Mouse (Mus musculus) G1E (cell line): ENCODE measurements around the gene Shb. TPM values are rescaled to one million over a fixed set of nuclear protein-coding genes. Genes with fewer than 3 reads are reported as not detected.

Experiments used
- ATAC-seq: 2 replicates; pipeline ENCODE4 v1.8.0; 2016; ENCODE audit warnings: mild to moderate bottlenecking; ENCODE audit not compliant: insufficient number of reproducible peaks, poor library complexity, low FRiP score, severe bottlenecking; ENCODE audit errors: extremely low read depth
- DNase-seq: peaks from one replicate; pipeline ENCODE4 v3.0.0; 2012; ENCODE audit warnings: low spot score
- H3K27me3 ChIP-seq: 2 replicates; pipeline ENCODE4 v1.6.1; 2012; ENCODE audit warnings: mild to moderate bottlenecking, low read length, inconsistent platforms; ENCODE audit not compliant: insufficient read depth
- H3K36me3 ChIP-seq: replicated peaks from 2 replicates; pipeline ENCODE3; 2012; ENCODE audit warnings: mild to moderate bottlenecking, inconsistent platforms
- H3K4me1 ChIP-seq: 2 replicates; pipeline ENCODE4 v1.6.1; 2012; ENCODE audit warnings: low read depth, low read length, inconsistent platforms, mixed read lengths; ENCODE audit not compliant: insufficient read depth
- H3K4me3 ChIP-seq: 2 replicates; pipeline ENCODE4 v1.5.1; 2012; ENCODE audit warnings: low read depth, mild to moderate bottlenecking, inconsistent platforms, low read length, moderate library complexity, mixed read lengths
- H3K9me3 ChIP-seq: replicated peaks from 2 replicates; pipeline ENCODE4 v1.6.1; 2012; ENCODE audit warnings: inconsistent platforms
- CTCF ChIP-seq: IDR thresholded peaks from 2 replicates; pipeline ENCODE4 v1.5.1; 2012; ENCODE audit warnings: low read depth, low read length, inconsistent platforms, mixed read lengths
- GATA1 ChIP-seq: IDR thresholded peaks from 2 replicates; pipeline ENCODE4 v1.6.1; 2012; ENCODE audit warnings: borderline replicate concordance, low read length, inconsistent platforms, mixed read lengths
- GATA2 ChIP-seq: IDR thresholded peaks from 2 replicates; pipeline ENCODE4 v1.6.1; 2012; ENCODE audit warnings: low read depth, low read length, inconsistent platforms, borderline replicate concordance
- POLR2AphosphoS5 ChIP-seq: IDR thresholded peaks from 2 replicates; pipeline ENCODE4 v1.6.1; 2012; ENCODE audit warnings: low read depth, low read length, inconsistent platforms; ENCODE audit not compliant: insufficient replicate concordance
- TAL1 ChIP-seq: conservative IDR thresholded peaks from 2 replicates; pipeline ENCODE4 v1.6.1; 2012; ENCODE audit warnings: low read depth, low read length, inconsistent platforms, mixed read lengths
- polyA plus RNA-seq: library from polyadenylated mRNA; stranded (reverse); fragments of >175 nt; gene quantifications from 2 replicates; pipeline ENCODE4 v1.2.3, GENCODE M21; 2012
- total RNA-seq, 2 experiments: library from RNA; stranded (forward) in 1 of 2; stranded (reverse) in 1 of 2; fragments of 200-1000 nt in 1 of 2; fragments of >200 nt in 1 of 2; fragmentation: Nextera tagmentation in 1 of 2; gene quantifications; 2 replicates each; pipeline ENCODE4 v1.2.3; 2014 to 2017

The Shb gene
- total and polyA plus RNA-seq, 3 experiments: not detected

DNA sequence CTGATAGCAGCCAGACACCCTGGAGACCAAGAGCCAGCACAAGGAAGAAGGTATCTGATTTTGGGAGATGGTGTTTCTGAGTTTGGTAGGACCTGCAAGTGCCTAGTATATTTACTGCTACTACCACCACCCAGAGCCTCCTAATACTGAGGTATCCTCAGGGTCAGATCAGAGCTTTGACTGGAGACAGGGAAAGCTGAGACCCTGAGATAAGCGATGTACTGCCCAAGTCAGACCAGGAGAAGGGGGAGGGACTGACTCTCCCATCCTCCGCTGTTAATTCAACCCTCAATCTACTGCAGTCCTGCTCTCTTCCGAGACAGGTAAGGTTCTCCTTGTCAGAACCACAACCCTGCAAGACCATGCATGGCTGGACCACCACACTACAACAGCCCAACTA lies 55.2 kb downstream of the Shb start:
- ATAC-seq (no peak), DNase-seq (no peak)
- TF ChIP-seq POLR2AphosphoS5 (no peak), GATA2 (no peak), GATA1 (no peak), TAL1 (no peak), CTCF (no peak)
- Histone ChIP-seq H3K27me3 (peaks cover 13% of the 10 kb centered on the region), H3K4me1 (no peaks in the 10 kb centered on the region), H3K4me3 (no peak overlapping the region), H3K36me3 (no peaks in the 10 kb centered on the region), H3K9me3 (no peaks in the 10 kb centered on the region)

- H3K36me3 ChIP-seq: no peaks in the 10 kb centered on the region
- ATAC-seq (no peak), DNase-seq (no peak)
- no peak overlapping the region for H3K4me3 ChIP-seq
- no peaks in the 10 kb centered on the region for H3K4me1 ChIP-seq
- TF ChIP-seq GATA2: no peak
- no peak for TF ChIP-seq CTCF
- TF ChIP-seq GATA1: no peak
- TF ChIP-seq POLR2AphosphoS5: no peak
- TF ChIP-seq TAL1: no peak
- peaks cover 12% of the 10 kb centered on the region for H3K27me3 ChIP-seq
- H3K9me3 ChIP-seq: no peaks in the 10 kb centered on the region
Observed at GRCm38 (mm10) chr4:45474832-45475231, 57.4 kb downstream of the Shb start.

GRCm38 (mm10) chr4:45474131-45474530 lies 58.1 kb downstream of the Shb start:
- Histone ChIP-seq H3K36me3 (no peaks in the 10 kb centered on the region), H3K27me3 (peaks cover 8% of the 10 kb centered on the region), H3K9me3 (no peaks in the 10 kb centered on the region), H3K4me1 (no peaks in the 10 kb centered on the region), H3K4me3 (no peak overlapping the region)
- no peak for DNase-seq
- ATAC-seq: no peak
- TF ChIP-seq CTCF (no peak), POLR2AphosphoS5 (no peak), GATA1 (no peak), GATA2 (no peak), TAL1 (no peak)

DNA sequence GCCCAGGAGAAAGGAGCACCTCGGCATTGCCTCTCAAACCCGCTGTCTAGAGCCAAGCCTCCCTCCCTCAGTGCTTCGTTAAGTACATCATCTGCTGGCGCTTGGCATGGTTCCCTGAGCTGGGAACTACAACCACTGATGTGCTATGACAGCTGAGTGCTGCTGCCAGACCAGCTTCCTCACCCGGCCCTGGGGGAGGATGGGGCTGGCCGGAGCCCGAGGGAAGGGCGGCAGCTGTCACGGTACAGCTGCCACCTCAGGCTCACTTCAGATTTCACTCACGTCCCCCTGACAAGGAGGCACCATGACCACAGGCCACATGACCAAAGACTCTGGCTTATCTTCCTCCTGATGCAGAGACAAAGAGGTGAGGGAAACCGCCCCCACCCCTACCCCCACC lies 59.1 kb downstream of the Shb start:
- TF ChIP-seq GATA1 (no peak), CTCF (no peak), GATA2 (no peak), TAL1 (no peak), POLR2AphosphoS5 (no peak)
- H3K36me3 ChIP-seq: no peaks in the 10 kb centered on the region
- H3K9me3 ChIP-seq: no peaks in the 10 kb centered on the region
- no peak for DNase-seq
- H3K27me3 ChIP-seq: peaks cover 8% of the 10 kb centered on the region
- no peak for ATAC-seq
- H3K4me1 ChIP-seq: no peaks in the 10 kb centered on the region
- H3K4me3 ChIP-seq: no peak overlapping the region

- no peak for TF ChIP-seq TAL1
- TF ChIP-seq POLR2AphosphoS5: no peak
- no peak for TF ChIP-seq GATA2
- TF ChIP-seq GATA1: no peak
- TF ChIP-seq CTCF: no peak
- no peaks in the 10 kb centered on the region for H3K36me3 ChIP-seq
- H3K27me3 ChIP-seq: peaks cover 8% of the 10 kb centered on the region
- H3K9me3 ChIP-seq: no peaks in the 10 kb centered on the region
- DNase-seq (no peak), ATAC-seq (no peak)
- H3K4me3 ChIP-seq: no peak overlapping the region
- no peaks in the 10 kb centered on the region for H3K4me1 ChIP-seq
Observed at GRCm38 (mm10) chr4:45472706-45473105, 59.6 kb downstream of the Shb start.

DNA sequence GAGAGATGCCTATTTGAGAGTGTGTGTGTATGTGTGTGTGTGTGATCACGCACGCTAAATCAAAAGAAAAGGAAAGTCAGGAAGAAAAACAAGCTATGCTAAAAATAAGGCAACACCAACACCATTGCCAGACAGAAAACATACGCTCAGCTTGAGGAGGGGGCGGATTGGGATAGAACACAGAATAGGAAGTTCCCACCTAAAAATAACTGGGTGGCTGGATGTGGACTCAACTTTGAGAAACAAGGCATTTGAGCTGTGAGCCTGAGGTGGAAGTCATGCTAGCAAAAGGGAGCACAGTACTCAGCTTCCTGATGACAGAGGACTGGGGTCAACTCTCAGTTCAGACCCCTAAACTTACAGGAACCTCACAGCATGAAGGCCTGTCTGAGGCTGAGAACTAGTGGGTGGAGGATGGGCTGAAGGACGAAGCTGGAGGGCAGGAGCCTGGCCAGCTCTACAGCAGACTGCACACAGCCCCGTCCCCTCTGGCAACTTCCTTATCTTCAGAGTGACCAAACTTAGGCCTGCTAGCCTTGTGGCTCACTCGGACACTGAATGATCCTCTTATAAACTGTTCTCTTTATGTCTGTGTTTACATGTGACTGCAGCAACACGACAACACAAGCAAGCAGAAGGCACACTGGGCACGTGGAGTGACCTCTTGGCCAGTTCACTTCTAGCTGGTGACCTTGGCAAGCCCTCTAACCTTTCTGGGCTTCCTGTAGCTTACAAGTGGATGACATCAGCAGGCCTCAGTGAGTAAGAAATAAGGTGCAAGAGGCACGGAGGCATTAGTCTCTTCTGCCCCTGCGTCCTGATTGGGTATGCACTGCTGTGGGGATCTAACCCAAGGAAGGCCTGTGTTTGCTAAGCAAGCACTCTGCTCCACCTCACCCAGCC lies 60.4 kb downstream of the Shb start:
- TF ChIP-seq GATA2 (no peak), CTCF (no peak), TAL1 (no peak), POLR2AphosphoS5 (no peak), GATA1 (no peak)
- peaks cover 13% of the 10 kb centered on the region for H3K27me3 ChIP-seq
- H3K9me3 ChIP-seq: no peaks in the 10 kb centered on the region
- DNase-seq (no peak), ATAC-seq (no peak)
- H3K4me1 ChIP-seq: no peaks in the 10 kb centered on the region
- H3K4me3 ChIP-seq: no peak overlapping the region
- no peaks in the 10 kb centered on the region for H3K36me3 ChIP-seq
